Mouse (Mus musculus): ENCODE data around the gene Nufip2. TPM values are rescaled to one million over a fixed set of nuclear protein-coding genes. Genes with fewer than 3 reads are reported as not detected.

The Nufip2 gene
- polyA plus RNA-seq, 1 experiment from 2014 or later = 5.2 TPM

DNA sequence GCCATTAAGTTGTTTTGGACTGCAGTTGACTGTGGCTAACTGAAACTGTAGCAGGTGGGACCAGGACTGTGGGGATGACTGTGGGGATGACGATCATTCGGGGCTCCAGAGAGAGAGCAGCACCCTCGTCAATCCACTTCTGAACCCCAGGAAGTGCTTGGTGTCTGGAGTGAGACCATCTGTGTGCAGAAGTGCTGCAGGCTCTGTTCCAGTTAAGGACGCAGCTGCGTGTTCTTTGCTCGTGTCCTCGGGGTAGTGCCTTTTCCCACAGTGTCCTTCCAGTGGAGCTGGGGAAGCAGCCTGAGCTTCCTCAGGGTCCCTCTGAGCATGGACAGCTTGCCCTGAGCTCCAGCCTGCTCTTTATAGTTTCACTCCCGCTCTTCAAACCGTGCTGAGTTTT is 104.3 kb downstream of the Nufip2 start:
- H3K4me1 ChIP-seq = peaks cover 53% of the 10 kb centered on the region
- H3K9ac ChIP-seq = no peak overlapping the region
- no peak for ATAC-seq (ENCODE audit: insufficient number of reproducible peaks, low FRiP score, low TSS enrichment, low read depth)

DNA sequence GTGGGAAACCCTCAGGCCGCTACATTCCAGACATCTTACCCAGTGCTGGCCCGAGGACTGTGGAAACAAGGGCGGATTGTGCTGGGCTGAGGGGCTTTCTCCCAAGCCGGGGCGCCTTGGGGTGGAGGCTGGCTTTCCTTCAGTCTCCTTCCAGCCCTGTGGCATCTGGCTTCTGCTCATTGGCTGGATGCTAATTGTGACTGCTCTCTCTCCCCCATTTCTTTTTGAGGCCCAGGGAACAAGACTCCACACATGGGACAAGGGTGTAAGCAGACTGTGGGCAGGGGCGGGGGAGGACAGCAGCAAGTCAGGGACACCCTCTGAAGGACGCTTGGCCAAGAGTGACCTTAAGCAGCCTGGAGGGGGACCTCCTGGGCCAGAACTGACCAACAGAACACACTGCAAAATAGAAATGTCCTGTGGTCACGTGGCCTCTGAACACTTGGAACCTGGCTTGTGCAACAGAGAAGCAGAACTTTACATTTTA is 105.3 kb downstream of the Nufip2 start:
- Histone ChIP-seq H3K9me3 (no peaks in the 10 kb centered on the region), H3K27ac (peak overlapping the region; percentile 89), H3K9ac (0 out of 2 replicates have a peak overlapping the region, but pooled peaks have one; percentile 28), H3K27me3 (no peaks in the 10 kb centered on the region), H3K4me3 (no peak overlapping the region), H3K36me3 (peaks cover under 1% of the 10 kb centered on the region; the same call in 1 of the 2 replicates), H3K4me1 (peaks cover 43% of the 10 kb centered on the region), H3K4me2 (0 out of 2 replicates have a peak overlapping the region, but pooled peaks have one; percentile 12)
- WGBS = 34% methylated on average over 8 of the region's 8 CpGs
- ATAC-seq (ENCODE audit: insufficient number of reproducible peaks, low FRiP score, low TSS enrichment, low read depth) = peak; percentile 73

More for the DNA sequence above, 104.3 kb downstream of the Nufip2 start:
- 32% methylated on average over 9 of the region's 9 CpGs for WGBS
- no peaks in the 10 kb centered on the region for H3K9me3 ChIP-seq
- H3K27ac ChIP-seq = peak overlapping the region; percentile 89
- no peak overlapping the region for H3K4me2 ChIP-seq
- H3K4me3 ChIP-seq = no peak overlapping the region
- peaks cover 5% of the 10 kb centered on the region; the same call in 1 of the 2 replicates for H3K36me3 ChIP-seq
- no peaks in the 10 kb centered on the region for H3K27me3 ChIP-seq

Other genes with a start within 250 kb of the Nufip2 start
- 2.2 and 8.0 TPM in 2 replicates for gene Coro6, start 223.7 kb upstream of the Nufip2 start, polyA plus RNA-seq (2015; fragmentation: Nextera tagmentation; extraction: Ambion mirVana)
- gene Ankrd13b, start 196.5 kb upstream of the Nufip2 start, polyA plus RNA-seq (2015; fragmentation: Nextera tagmentation; extraction: Ambion mirVana) = 5.0 and 7.2 TPM in 2 replicates
- gene Git1, start 192.6 kb upstream of the Nufip2 start, polyA plus RNA-seq (2015; fragmentation: Nextera tagmentation; extraction: Ambion mirVana) = 9.1 and 10.8 TPM in 2 replicates
- 2.7 and 3.0 TPM in 2 replicates for gene Abhd15, start 171.0 kb upstream of the Nufip2 start, polyA plus RNA-seq (2015; fragmentation: Nextera tagmentation; extraction: Ambion mirVana)
- 62.5 and 69.8 TPM in 2 replicates for gene Trp53i13, start 170.2 kb upstream of the Nufip2 start, polyA plus RNA-seq (2015; fragmentation: Nextera tagmentation; extraction: Ambion mirVana)
- 0.12 TPM in 1 of 2 replicates, not detected in the other for gene Gm10392, start 167.0 kb upstream of the Nufip2 start, polyA plus RNA-seq (2015; fragmentation: Nextera tagmentation; extraction: Ambion mirVana)
- gene Taok1, start 78.3 kb upstream of the Nufip2 start, polyA plus RNA-seq (2015; fragmentation: Nextera tagmentation; extraction: Ambion mirVana) = 12.4 and 13.3 TPM in 2 replicates
- gene Cryba1, start 39.1 kb downstream of the Nufip2 start, polyA plus RNA-seq (2015; fragmentation: Nextera tagmentation; extraction: Ambion mirVana) = not detected in 2 replicates
- 71.9 and 73.2 TPM in 2 replicates for gene Myo18a, start 77.1 kb downstream of the Nufip2 start, polyA plus RNA-seq (2015; fragmentation: Nextera tagmentation; extraction: Ambion mirVana)
- 0.90 and 0.92 TPM in 2 replicates for gene Gm10277, start 101.6 kb downstream of the Nufip2 start, polyA plus RNA-seq (2015; fragmentation: Nextera tagmentation; extraction: Ambion mirVana)
- 0.74 and 0.91 TPM in 2 replicates for gene Pipox, start 207.9 kb downstream of the Nufip2 start, polyA plus RNA-seq (2015; fragmentation: Nextera tagmentation; extraction: Ambion mirVana)
- gene Sez6, start 244.6 kb downstream of the Nufip2 start, polyA plus RNA-seq (2015; fragmentation: Nextera tagmentation; extraction: Ambion mirVana) = 0.42 and 0.84 TPM in 2 replicates